Mouse (Mus musculus) hindbrain, embryonic 10.5 days (tissue): ENCODE results near the gene Senp5. TPM values are rescaled to one million over a fixed set of nuclear protein-coding genes. Genes with fewer than 3 reads are reported as not detected.

Experiments
- DNase-seq: peaks from one replicate; pipeline ENCODE4 v3.0.0-alpha.2; 2017; ENCODE audit warnings: low spot score
- H3K27ac ChIP-seq: fragments of 300-500 bp; sonication (generic); 2 replicates; pipeline ENCODE4 v1.5.1; 2016; ENCODE audit warnings: mild to moderate bottlenecking, moderate library complexity
- H3K27me3 ChIP-seq: fragments of 300-500 bp; sonication (generic); 2 replicates; pipeline ENCODE4 v1.6.1; 2016; ENCODE audit warnings: mild to moderate bottlenecking; ENCODE audit not compliant: poor library complexity, insufficient read depth, severe bottlenecking
- H3K36me3 ChIP-seq: fragments of 300-500 bp; sonication (generic); 2 replicates; pipeline ENCODE4 v1.6.1; 2016; ENCODE audit warnings: mild to moderate bottlenecking, moderate library complexity
- H3K4me1 ChIP-seq: fragments of 300-500 bp; sonication (generic); replicated peaks from 2 replicates; pipeline ENCODE4 v1.6.1; 2016; ENCODE audit warnings: mild to moderate bottlenecking
- H3K4me3 ChIP-seq: fragments of 300-500 bp; sonication (generic); 2 replicates; pipeline ENCODE4 v1.5.1; 2016; ENCODE audit warnings: mild to moderate bottlenecking, moderate library complexity
- H3K9me3 ChIP-seq: fragments of 300-500 bp; sonication (generic); 2 replicates; pipeline ENCODE4 v1.6.1; 2016; ENCODE audit warnings: mild to moderate bottlenecking, moderate library complexity
- WGBS: fragments of 180-500 bp; shearing (Covaris S2); methylation state at CpG from one replicate; pipeline ENCODE4 v1.1.7; 2016; 5-methylcytosine and 5-hydroxymethylcytosine counted together
- polyA plus RNA-seq: library from polyadenylated mRNA; unstranded; fragments of >200 nt; fragmentation: Nextera tagmentation; extraction: Ambion mirVana; gene quantifications from 2 replicates; pipeline ENCODE4 v1.2.1, GENCODE M21; 2016

Senp5 gene
- polyA plus RNA-seq, 1 experiment from 2014 or later = 18.4 TPM

GRCm38 (mm10) chr16:31917776-31918175 lies 85.3 kb downstream of the Senp5 start:
- Histone ChIP-seq H3K4me3 (no peak overlapping the region; the same call in 1 of the 2 replicates), H3K27me3 (0 out of 2 replicates have a peak, but pooled peaks cover 4% of the 10 kb centered on the region), H3K36me3 (no peaks in the 10 kb centered on the region), H3K4me1 (peaks cover 4% of the 10 kb centered on the region; the same call in 1 of the 2 replicates), H3K9me3 (no peaks in the 10 kb centered on the region), H3K27ac (no peak overlapping the region)
- 78% methylated on average over 11 of the region's 11 CpGs for WGBS
- no peak for DNase-seq

DNA sequence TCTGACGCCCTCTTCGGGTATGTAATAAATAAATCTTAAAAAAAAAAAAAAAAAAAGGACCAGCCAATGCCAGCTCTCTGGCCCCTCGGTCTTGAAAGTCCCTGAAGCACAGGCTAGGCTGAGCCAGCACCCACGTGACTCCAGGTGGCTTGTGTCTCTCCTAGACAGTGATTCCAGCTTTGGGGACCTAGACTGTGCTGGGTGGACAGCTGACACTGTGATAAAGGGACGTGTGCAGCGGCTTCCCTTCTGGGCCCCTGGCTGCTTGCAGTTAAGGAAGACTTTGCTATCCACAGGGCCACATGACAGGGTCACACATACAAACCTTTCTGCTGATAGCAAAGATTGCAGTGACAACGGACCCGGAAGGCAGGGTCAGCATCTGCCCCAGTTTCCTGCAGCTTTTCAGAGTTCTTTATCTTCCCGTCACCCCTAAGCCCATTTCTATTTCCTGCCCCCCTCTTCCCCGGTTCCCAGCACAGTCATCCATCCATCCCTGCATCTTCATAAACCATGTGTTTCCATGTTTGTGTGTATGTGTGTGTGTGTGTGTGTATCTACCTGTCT lies 92.7 kb downstream of the Senp5 start:
- no peak overlapping the region for H3K27ac ChIP-seq
- no peaks in the 10 kb centered on the region for H3K9me3 ChIP-seq
- peaks cover 22% of the 10 kb centered on the region; the same call in 1 of the 2 replicates for H3K27me3 ChIP-seq
- no peaks in the 10 kb centered on the region for H3K36me3 ChIP-seq
- H3K4me3 ChIP-seq = no peak overlapping the region
- DNase-seq = no peak
- 80% methylated on average over 10 of the region's 10 CpGs for WGBS
- H3K4me1 ChIP-seq = peaks cover 17% of the 10 kb centered on the region

Other genes with a start within 250 kb of the Senp5 start
- 0.07 and 0.20 TPM in 2 replicates for gene Meltf, start 124.5 kb downstream of the Senp5 start, polyA plus RNA-seq
- 1.6 and 2.0 TPM in 2 replicates for gene Pigz, start 69.4 kb downstream of the Senp5 start, polyA plus RNA-seq
- 91.4 and 104 TPM in 2 replicates for gene 0610012G03Rik, start 54.8 kb downstream of the Senp5 start, polyA plus RNA-seq
- 122 and 135 TPM in 2 replicates for gene Ncbp2, start 54.8 kb downstream of the Senp5 start, polyA plus RNA-seq
- 35.7 and 39.4 TPM in 2 replicates for gene Pak2, start 76.1 kb upstream of the Senp5 start, polyA plus RNA-seq
- 149 and 159 TPM in 2 replicates for gene Pigx, start 96.5 kb upstream of the Senp5 start, polyA plus RNA-seq
- 37.9 and 39.4 TPM in 2 replicates for gene Cep19, start 96.5 kb upstream of the Senp5 start, polyA plus RNA-seq
- 7.8 and 11.1 TPM in 2 replicates for gene Nrros, start 162.3 kb upstream of the Senp5 start, polyA plus RNA-seq
- gene Bex6, start 176.5 kb upstream of the Senp5 start, polyA plus RNA-seq = not detected in 2 replicates
- gene Fbxo45, start 243.9 kb upstream of the Senp5 start, polyA plus RNA-seq = 9.0 and 10.6 TPM in 2 replicates
- gene Wdr53, start 243.9 kb upstream of the Senp5 start, polyA plus RNA-seq = 17.4 and 19.0 TPM in 2 replicates